Mouse (Mus musculus) brain, embryonic 18.5 days (tissue): ENCODE measurements at regions not wholly inside any gene's neighbourhood (a gene's known extent, or its start where the extent isn't known, plus 50 kb on each side); places are given as distances from the start of the nearest gene placed in this dataset.

Experiments
- DNase-seq: peaks from one replicate; pipeline ENCODE4 v3.0.0-alpha.2; 2012; ENCODE audit warnings: low read depth, low spot score

DNA sequence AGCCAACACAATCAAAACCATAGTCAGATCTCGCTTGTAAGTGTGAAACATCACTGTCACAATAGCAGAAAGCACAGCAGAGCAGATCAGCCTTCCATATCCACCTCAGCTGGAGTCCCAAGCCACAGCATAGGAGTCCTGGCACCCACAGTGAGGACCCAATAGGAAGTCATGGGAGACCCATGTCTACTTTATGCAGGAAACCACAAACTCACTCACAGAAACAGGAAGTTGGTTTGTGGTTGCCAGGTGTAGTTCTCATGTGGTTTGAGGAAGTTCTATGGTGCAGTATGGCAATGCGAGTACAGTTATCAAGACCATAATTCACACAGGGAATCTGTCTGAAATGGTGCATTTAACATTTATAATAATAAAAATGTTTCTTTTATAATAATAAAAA lies 77.6 kb upstream of the Kctd3 start:
- DNase-seq: no peak

DNA sequence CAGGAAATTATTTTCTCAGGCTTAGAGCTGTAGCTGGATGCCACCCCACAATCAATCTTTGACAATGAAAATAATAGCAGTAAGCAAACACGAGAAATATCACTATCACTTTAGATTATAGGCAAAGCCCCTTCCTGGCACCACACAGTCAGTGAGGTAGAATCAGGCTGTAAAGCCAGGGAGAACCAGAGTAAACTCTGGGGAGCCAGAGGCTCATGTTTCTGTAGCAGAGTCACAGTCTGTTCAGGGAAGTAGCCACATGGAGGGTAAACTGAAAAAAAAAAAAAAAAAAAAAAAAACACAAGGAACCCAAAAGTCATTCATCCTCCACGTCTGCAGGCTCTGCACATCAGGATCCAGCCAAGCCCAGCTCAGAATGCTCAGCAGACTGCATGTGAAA lies 73.6 kb upstream of the Kctd3 start:
- no peak for DNase-seq

DNA sequence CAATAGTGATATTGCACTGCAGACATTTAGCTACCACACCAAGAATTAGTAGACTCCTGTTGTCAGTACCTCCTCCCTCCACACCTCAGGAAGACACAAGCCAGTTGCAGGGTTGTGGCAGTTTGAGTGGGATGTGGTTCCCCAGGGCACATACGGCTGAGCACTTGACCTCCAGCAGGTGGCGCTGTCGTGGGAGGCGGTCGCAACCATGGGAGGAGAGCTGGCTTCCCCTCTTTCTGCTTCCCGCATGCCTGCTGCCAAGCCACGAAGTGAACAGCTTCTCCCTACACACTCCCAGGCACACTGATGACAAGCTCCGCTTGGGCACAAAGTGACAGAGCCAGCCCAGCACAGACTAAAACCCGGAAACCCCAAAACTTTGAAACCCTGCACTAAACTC lies 73.2 kb upstream of the Kctd3 start:
- no peak for DNase-seq

DNA sequence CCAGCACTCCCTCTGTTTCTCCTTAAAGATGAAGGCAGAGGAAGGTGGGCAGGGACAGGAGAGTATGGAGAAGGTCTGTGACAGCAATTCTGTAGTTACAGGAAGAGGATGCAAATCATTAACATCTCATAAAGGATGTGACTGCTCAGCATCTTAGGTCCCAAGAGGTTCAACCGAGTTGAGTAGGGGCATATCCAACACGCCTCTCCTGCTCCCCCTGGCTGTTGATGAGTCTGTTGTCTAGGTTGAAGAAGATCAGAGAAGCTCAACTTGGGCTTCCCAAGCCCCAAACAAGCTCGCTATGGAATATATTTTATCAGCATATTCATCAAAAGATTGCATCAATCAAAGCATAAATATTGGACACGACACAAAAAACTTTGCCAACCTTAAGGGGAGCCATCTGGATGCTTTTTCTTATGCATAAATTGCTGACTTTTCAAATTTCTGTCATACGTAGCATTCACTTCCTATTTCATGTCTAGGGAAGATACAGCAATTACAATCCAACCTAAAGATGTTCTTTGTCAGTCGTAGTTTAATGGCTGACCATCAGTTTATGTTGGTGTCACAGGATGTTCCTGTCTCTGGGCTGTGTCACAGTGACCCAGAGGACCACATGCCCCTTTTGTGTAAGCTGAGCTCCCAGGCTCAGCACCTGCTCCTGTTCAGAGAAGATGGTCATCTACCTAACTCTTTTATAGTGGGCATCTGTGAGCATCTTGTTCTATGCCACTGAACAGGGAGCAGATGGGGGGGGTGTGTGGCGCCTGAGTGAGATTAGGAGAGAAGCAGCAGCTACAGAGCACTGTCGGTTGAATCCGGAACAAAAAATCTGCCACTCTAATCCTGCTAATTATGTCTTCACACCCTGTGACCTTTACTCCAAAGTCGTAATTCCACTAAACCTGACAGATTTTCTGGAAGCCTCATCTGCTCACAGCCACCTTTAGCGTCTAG lies 72.1 kb upstream of the Kctd3 start:
- peak; percentile 59 for DNase-seq

DNA sequence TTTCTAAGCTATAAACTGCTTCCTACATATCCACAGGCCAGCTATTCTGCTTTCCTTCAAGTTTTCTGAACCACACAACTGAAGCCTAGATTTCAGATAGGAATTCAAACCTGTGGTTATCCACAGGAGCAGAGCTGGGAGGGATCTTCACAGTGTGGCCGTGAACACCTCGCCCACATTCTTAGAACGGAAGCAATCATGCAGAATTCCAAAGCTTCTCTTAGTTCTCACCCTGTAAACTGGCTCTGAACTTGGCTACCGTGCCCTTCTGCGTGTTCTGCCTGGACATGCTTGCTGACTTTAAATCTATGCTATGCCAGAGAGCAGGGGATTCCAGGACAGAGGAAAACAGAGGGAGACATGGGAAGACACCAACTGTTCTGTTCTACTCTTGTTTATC lies 70.2 kb upstream of the Kctd3 start:
- no peak for DNase-seq

DNA sequence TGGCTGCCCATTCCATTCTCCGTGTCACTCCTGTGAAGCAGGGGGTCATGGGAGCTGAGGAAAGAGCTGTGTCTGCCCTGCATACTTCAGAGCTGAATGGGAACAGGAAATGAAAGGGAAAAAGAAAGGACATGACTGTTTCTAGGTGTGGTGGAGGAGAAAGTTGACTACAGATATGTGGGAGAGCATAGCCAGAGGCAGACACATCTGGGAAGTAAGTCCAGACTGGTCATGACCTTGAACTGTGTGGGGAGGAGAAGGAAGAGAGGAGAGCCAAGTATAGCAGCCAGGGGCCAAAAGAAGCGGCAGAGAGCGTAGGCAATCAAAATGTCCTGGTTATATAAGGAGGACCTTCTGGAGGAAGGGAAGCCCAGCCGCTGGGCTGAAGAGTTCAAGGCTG lies 68.6 kb upstream of the Kctd3 start:
- DNase-seq: no peak

DNA sequence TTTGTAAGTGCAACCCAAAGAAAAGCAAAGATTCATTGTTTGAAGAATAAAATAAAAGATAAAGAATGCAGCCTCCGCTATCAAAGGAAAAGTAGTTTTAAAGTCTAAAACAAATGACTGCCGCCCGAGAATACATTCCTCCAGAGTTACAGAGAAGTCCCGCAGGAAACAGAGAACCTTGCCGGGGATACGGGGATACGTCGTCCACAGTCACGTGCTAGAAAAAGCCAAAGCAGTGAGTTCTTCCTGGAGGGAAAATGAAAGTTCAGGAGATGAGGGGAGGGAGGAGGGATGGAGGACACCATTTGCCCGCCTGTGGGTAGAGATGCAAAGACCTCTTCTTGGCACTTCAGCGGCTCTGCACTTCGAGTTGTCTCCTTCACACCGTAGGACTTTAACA lies 68.0 kb upstream of the Kctd3 start:
- DNase-seq: no peak

DNA sequence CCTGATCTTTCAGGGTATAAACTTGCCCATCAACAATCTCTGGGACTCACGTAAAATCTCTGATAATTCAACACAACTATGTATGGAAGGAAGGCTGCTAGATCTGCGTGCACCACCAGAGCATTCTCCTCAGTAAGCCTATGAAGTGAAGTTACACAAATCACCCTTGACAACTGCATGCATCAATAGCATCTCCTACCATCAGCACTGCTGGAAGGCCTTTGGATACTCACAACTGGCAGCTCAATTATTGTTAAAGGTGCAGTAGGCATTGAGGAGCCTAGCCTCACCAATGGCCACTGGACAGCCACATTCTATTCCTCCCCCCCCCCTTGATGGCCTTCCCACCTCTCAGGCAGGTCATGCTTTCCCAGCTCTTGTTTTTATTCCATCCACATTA lies 64.9 kb upstream of the Kctd3 start:
- no peak for DNase-seq

DNA sequence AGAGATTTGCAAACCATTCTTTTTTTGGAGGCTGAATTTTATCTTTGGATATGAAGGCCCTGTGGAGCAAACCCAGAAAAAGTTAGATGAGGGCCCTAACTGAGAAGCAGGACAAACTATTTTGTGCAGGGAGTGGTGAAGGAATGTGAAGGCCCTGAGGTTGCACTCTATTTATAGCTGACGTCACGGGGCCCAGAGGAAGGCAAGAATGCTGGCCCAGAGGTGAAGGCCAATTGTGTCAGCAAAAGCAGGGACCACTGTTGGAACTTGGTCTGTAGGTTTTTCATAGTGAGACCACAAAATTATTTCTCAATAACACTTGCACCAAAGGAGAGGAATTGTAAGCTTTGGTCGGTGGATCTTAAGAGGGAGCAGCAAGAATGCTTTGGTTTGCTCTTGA lies 60.6 kb upstream of the Kctd3 start:
- no peak for DNase-seq

DNA sequence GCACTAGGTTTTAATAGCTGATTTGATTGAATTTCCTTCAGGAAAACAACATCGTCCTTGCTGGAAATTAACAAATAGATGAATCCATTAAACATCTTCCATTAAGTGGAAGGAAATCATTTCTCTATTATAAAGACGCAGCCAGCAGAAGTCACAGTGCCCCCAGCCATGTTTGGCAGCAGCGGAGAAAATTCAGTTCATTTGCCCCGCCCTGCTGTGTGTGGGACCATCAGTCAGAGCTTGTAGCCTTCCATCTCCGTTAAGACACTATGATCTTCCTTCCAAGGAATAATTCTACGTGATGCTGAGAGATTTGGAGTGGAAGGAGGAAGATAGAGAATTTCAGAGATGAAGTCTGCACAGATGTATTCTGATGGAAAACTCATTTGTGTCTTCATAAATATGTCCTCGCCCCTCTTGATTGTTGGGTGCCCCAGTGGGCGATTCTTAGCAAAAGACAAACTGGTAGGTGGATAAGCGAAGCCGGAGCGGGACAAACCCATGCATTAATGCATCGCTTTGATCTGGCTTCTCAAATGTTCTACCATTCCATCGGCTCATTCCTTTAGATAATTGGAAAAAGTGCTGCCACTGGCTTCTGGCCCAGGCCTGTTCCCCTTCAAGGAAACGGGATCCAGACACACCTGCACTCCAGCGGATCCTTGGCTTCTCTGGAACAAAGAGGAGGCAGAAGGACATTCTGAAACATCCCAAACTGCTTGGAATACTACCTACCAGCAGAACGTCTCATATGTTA lies 59.7 kb upstream of the Kctd3 start:
- no peak for DNase-seq

DNA sequence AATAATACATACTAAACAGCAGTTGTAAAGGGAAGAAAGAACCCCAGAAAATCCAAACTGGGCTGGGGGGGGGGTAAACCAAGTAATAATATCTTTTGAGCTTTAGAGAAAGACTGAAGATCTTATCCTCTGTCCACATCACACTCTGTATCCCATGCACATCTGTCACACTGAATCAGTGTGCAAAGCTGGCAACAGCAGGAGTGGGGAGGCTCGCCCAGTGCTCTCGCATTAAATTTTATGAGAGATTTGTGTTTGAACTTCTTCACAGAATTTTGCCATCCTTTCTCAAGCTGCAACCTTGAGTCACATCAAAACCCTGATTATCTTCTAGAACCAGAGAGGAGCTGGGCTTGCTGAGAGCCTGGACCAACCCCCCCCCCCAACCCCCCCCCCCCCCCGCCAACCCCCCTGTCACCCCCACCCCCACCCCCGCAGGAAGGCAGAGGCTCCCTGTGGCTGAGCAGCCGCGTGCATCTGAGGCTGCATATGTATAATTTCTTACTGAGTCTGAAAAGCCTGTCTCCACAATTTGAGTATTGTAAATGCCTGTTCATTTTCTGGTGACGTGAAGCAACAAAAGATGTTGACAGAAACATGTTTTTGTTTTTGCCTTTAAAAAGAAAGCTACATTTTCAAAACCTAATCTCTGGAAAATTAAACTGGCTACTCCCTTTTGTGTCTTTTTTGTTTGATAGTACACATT lies 59.0 kb upstream of the Kctd3 start:
- DNase-seq: no peak

DNA sequence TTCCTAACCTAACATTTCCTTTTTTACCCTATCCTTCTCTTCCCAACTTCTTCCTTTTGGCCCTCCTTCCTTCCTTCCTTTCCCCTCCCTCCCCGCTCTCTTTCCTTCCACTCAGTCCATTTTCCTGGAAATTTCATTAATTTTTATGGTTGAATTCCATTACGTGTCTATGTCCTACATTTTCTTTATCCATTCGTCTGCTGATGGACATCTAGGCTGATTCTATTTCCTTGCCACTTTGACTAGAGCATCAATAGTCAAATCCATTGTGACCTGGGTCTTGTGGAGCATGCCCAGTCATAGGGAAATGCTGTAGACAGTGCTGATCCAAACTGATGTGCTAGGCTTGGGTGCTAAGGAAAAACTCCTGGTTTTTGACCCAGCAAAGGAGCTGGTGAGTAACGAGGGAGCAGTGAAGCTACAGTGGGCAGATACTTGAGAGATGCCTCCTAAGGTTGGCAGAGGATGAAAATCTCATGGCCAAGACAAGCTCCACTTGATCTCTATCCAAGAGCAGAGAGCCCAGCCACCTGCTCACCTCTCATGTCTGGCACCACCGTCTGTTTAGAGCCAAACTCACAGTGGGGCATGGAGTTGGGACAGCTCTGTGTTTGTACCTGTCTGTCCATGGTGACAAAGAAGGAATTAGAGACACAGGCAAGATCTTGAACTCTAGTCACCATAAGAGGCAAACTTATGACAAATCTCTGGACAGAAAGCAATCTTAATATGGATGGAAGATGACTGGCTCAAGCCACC lies 57.7 kb upstream of the Kctd3 start:
- DNase-seq: no peak

DNA sequence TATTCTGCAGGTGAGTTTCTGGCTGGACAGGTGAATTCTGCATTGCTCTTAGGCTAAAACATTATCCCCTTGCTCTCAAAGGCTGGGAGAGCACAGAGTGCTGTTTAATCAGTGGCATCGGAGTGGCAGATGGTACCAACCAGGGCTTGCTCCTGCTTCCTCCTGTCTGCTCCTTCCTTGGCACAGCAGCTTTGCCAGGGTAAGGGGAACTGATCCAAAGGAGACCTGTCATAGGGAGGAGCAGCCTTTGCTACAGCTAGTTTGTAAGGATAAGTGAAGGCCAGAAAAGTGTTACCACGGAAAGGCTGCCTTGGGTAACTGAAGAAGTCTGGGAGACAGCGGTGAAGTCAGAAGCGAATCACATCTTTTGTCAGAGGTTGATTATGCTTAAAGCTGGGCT lies 57.0 kb upstream of the Kctd3 start:
- DNase-seq: no peak

DNA sequence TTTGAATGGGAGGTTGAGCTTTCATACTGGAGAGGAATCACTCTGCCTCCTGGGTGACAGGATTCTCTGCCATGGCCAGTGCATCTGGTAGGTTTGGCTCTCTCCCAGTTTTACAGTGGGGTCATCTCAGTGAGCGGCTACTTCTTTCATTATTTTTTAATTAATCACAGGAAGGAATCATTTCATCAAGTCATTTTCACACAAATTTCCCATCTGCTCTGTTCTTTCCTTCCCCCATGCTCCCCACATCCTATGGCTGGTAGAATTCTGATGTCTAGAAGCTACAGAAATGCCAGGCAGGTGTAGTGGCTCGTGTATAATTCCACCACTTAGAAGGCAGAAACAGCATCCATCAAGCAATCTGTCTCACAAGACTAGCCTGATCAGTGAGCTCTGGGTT lies 56.1 kb upstream of the Kctd3 start:
- no peak for DNase-seq

DNA sequence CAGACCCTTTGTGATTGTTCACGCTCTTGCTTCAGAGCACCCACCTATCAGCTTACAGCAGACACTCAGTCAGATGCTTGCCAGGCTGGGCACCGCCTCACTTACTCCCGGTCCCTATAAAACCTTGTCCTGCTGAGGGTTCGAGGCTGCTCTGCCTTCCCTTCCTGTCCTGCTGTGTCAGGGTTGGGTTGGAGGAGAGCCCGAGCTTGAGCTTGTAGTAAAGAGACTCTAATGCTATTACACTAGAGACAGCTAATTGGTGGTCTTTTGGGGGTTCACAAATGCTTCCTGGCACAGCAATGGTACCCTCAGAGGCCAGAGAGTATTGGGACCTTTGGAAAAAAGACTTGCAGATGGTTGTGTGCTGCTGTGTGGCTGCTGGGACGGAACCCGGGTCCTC lies 55.6 kb upstream of the Kctd3 start:
- DNase-seq: no peak
